Mouse (Mus musculus): ENCODE data around the gene Zmpste24.

DNA sequence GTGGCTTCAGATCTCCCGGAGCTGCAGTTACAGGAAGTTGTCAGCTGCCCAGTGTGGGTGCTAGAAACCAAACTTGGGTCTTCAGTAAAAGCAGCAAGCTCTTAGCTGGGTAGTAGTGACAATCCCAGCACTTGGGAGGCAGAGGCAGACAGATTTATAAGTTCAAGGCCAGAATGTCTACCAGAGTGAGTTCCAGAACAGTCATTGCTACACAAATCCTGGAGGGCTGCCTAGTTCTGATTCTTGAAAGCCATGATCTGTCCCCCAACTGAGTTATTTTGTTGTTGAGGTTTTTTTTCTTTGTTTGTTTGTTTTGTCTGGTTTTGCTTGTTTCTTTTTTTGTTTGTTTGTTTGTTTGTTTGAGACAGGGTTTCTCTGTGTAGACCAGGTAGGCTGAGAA is 69.9 kb downstream of the Zmpste24 start:
- no peak for TF ChIP-seq CTCF (IDR thresholded peaks at IDR 0.05; ENCODE audit: extremely low read depth, insufficient read depth, low read length)
- no peak for TF ChIP-seq POLR2A (IDR thresholded peaks at IDR 0.05; ENCODE audit: extremely low read depth, insufficient read depth, low read length)
